Mouse (Mus musculus): Measurements from ENCODE around the gene Mettl13. TPM values are rescaled to one million over a fixed set of nuclear protein-coding genes. Genes with fewer than 3 reads are reported as not detected.
A peak's percentile ranks its signal among the peaks of the same experiment; 100 is the strongest.

The Mettl13 gene
- 12.1 and 12.3 TPM in 2 replicates for polyA plus RNA-seq (2014; fragmentation: Nextera tagmentation; extraction: Ambion mirVana)

DNA sequence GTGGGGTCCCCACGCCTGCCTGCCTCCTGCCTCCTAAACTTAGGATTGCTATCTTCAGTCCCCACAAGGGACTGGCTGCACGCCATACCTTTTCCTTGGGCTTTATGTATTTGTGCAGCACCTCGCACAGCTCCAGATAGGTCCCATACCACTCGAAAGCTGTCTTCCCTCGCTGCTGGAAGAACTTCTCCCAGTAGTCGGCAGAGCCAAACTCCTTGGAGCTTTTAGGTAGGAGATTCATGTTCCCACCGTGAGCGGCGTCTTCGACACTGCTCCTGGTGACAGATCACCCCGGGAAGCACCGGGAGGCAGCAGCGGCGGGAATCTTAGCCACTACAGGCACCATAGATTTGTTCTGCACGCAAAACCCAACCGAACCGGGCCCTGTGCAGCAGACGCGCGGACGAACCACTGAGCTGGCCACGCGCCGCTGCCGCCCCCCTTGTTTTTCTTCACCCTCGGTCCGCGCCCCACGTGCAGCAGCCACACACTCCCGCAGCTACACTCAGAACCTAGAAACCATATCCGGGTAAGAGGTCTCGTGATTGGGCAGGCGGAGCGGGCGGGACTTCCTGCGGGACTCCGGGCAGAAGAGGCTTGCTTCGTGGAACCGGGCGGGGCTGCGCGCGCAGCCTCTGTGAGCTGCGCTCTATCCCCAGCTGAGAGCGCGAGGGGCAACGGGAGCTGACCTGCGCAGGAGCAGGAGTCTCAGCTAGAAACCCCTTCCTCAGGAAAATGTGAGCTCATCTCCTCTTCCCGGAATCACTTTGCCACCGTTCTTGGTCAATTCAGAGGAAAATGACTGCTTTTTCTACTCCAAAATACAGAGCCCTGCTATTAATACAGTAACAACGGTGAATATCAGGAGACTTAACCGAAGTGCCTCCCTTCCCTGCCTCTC, at the start of gene Mettl13:
Mettl13 (minus strand) TSS at position 536 of the 901 bp plus-strand sequence.
- Histone ChIP-seq H3K4me1 (replicated peaks; ENCODE audit: control insufficient read depth, insufficient read depth, low read length) (peaks cover 4% of the 10 kb centered on the region; the same call in 1 of the 2 replicates), H3K4me2 (replicated peaks; ENCODE audit: low read depth, low read length) (peak within 1 kb of the TSS; percentile 71), H3K27me3 (ENCODE audit: control insufficient read depth, insufficient read depth, low read length) (no peaks in the 10 kb centered on the region), H3K9me3 (ENCODE audit: control insufficient read depth, low read length) (no peaks in the 10 kb centered on the region), H3K36me3 (ENCODE audit: control insufficient read depth, insufficient read depth, low read length) (0 out of 2 replicates have a peak, but pooled peaks cover 2% of the 10 kb centered on the region), H3K27ac (ENCODE audit: low read depth, low read length) (peak within 1 kb of the TSS; percentile 67; the same call in 1 of the 2 replicates), H3K4me3 (ENCODE audit: low read depth, low read length) (peak within 1 kb of the TSS; percentile 44), H3K9ac (ENCODE audit: low read depth, low read length) (peak within 1 kb of the TSS; percentile 54)
- under 1% methylated on average over 52 of the region's 52 CpGs for WGBS
- DNase-seq (ENCODE audit: low spot score) = peak; percentile 99
- ATAC-seq (ENCODE audit: low FRiP score) = peak; percentile 99

DNA sequence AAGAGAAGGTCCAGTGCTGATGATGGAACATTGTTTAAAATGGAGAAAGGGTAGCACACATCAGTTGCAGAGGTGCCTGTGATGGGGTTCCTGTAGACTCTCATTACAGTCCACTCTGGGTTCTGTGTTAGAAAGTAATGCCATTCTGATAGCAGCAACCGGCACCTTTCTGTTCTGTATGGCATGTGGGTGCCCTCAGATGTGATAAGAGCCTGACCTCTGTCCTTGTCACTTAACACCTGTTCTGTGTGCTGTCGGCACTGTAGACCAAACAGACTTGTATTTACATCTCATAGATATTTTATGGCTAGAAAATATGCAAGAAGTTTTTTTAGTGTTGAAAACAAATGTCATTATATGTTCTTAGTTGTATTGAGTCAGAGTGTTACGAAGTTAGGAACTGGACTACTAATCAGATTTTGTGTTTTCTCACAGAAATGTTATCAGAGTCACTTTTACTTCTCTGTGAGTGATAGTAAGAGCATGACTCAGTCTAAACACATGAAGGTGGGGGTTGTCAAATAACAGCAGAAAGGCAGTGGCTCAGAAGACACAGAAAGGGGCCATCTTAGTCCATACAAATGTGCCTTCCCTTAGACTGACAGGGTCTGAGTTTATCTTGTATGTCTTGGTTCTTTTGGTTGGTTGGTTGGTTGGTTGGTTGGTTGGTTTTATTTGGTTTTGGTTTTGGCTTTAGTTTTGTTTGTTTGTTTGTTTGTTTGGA, 49.2 kb upstream of the Mettl13 start:
- Histone ChIP-seq H3K9ac (ENCODE audit: low read depth, low read length) (no peak overlapping the region), H3K9me3 (ENCODE audit: control insufficient read depth, low read length) (no peaks in the 10 kb centered on the region), H3K4me2 (replicated peaks; ENCODE audit: low read depth, low read length) (no peak overlapping the region), H3K27me3 (ENCODE audit: control insufficient read depth, insufficient read depth, low read length) (no peaks in the 10 kb centered on the region), H3K36me3 (ENCODE audit: control insufficient read depth, insufficient read depth, low read length) (no peaks in the 10 kb centered on the region), H3K4me1 (replicated peaks; ENCODE audit: control insufficient read depth, insufficient read depth, low read length) (no peaks in the 10 kb centered on the region), H3K27ac (ENCODE audit: low read depth, low read length) (no peak overlapping the region), H3K4me3 (ENCODE audit: low read depth, low read length) (no peak overlapping the region)
- no peak for DNase-seq (ENCODE audit: low spot score)
- WGBS = 83% methylated on average over 3 of the region's 3 CpGs
- no peak for ATAC-seq (ENCODE audit: low FRiP score)

DNA sequence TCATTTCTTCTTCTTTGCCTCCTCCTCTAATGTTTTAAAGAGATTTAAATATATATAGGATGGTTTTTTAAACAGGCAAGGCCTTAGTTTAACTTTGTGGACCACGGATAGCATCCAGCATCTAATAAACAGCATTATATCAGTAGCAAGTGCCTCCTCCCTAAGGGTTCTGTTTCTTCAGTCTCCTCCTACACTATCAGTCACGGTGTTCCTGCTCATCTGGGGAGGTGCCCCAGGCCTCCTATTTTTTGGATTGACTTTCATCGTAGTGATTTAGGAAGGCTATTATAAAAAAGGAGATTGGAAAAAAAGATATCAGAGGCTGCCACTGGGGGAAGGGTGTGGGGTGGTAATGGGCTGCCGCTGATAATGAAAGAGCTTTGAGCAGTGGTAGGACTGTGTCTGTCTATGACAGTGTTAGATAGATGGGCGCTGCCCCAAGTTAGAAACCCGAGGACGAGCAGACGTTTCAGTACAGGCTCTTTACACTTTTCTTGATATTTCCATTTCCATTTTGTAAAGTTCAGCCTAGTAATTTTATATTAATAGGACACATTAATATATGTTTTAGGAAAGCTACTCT, 42.2 kb upstream of the Mettl13 start:
- ATAC-seq (ENCODE audit: low FRiP score) (peak; percentile 77), DNase-seq (ENCODE audit: low spot score) (no peak)
- H3K9me3 ChIP-seq (ENCODE audit: control insufficient read depth, low read length) = no peaks in the 10 kb centered on the region
- WGBS = 69% methylated on average over 8 of the region's 8 CpGs
- no peaks in the 10 kb centered on the region for H3K27me3 ChIP-seq (ENCODE audit: control insufficient read depth, insufficient read depth, low read length)
- H3K4me1 ChIP-seq (replicated peaks; ENCODE audit: control insufficient read depth, insufficient read depth, low read length) = no peaks in the 10 kb centered on the region
- H3K9ac ChIP-seq (ENCODE audit: low read depth, low read length) = no peak overlapping the region
- H3K27ac ChIP-seq (ENCODE audit: low read depth, low read length) = no peak overlapping the region
- H3K4me3 ChIP-seq (ENCODE audit: low read depth, low read length) = no peak overlapping the region
- H3K4me2 ChIP-seq (replicated peaks; ENCODE audit: low read depth, low read length) = no peak overlapping the region
- no peaks in the 10 kb centered on the region for H3K36me3 ChIP-seq (ENCODE audit: control insufficient read depth, insufficient read depth, low read length)

DNA sequence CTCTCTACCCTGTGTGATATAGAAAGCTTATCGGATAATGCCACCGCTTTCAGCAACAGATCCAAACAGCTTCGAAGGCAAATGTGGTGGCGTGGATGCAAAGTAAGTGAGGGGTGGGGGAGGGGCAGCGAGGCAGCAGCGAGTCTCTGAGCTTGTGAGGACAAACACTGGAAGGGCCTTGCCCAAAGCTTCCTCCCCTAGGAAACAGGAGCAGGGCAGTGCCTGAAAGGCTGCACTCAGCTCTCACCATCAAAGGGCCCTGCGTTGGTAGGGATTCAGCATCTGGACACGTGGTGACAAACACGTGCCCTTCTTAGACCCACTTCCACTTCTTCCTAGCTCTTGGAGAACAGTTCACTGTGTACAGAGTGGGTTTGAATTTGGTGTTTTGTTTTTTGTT, 41.1 kb upstream of the Mettl13 start:
- peak; percentile 87 for ATAC-seq (ENCODE audit: low FRiP score)
- no peak overlapping the region for H3K27ac ChIP-seq (ENCODE audit: low read depth, low read length)
- 7% methylated on average over 9 of the region's 9 CpGs for WGBS
- no peak overlapping the region for H3K9ac ChIP-seq (ENCODE audit: low read depth, low read length)
- H3K4me2 ChIP-seq (replicated peaks; ENCODE audit: low read depth, low read length) = no peak overlapping the region
- peak; percentile 74 for DNase-seq (ENCODE audit: low spot score)
- no peaks in the 10 kb centered on the region for H3K36me3 ChIP-seq (ENCODE audit: control insufficient read depth, insufficient read depth, low read length)
- no peaks in the 10 kb centered on the region for H3K4me1 ChIP-seq (replicated peaks; ENCODE audit: control insufficient read depth, insufficient read depth, low read length)
- no peaks in the 10 kb centered on the region for H3K27me3 ChIP-seq (ENCODE audit: control insufficient read depth, insufficient read depth, low read length)
- no peak overlapping the region for H3K4me3 ChIP-seq (ENCODE audit: low read depth, low read length)
- H3K9me3 ChIP-seq (ENCODE audit: control insufficient read depth, low read length) = no peaks in the 10 kb centered on the region

DNA sequence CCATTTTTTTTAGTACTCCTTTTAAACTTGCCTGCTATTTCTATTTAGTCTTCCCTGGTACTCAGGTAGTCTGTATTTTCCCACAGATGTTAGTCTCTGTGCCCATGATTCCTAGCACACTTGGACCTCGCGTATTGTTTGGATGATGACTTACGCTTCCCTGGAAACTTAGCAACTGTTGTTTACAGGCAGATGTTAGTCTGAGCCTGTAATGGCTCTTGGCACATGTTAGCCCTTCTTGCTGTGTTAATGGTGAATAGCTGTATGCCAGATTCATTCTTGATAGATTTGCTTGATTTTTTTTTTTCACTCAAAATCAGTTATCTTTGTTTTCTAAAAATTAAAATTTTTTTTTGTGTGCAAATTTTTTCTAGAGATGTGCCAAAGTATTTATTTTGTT, 40.3 kb upstream of the Mettl13 start:
- Histone ChIP-seq H3K4me1 (replicated peaks; ENCODE audit: control insufficient read depth, insufficient read depth, low read length) (no peaks in the 10 kb centered on the region), H3K9ac (ENCODE audit: low read depth, low read length) (no peak overlapping the region), H3K27me3 (ENCODE audit: control insufficient read depth, insufficient read depth, low read length) (no peaks in the 10 kb centered on the region), H3K4me3 (ENCODE audit: low read depth, low read length) (no peak overlapping the region), H3K36me3 (ENCODE audit: control insufficient read depth, insufficient read depth, low read length) (no peaks in the 10 kb centered on the region), H3K4me2 (replicated peaks; ENCODE audit: low read depth, low read length) (no peak overlapping the region), H3K27ac (ENCODE audit: low read depth, low read length) (no peak overlapping the region), H3K9me3 (ENCODE audit: control insufficient read depth, low read length) (no peaks in the 10 kb centered on the region)
- no peak for DNase-seq (ENCODE audit: low spot score)
- ATAC-seq (ENCODE audit: low FRiP score) = no peak
- 92% methylated on average over 3 of the region's 3 CpGs for WGBS

DNA sequence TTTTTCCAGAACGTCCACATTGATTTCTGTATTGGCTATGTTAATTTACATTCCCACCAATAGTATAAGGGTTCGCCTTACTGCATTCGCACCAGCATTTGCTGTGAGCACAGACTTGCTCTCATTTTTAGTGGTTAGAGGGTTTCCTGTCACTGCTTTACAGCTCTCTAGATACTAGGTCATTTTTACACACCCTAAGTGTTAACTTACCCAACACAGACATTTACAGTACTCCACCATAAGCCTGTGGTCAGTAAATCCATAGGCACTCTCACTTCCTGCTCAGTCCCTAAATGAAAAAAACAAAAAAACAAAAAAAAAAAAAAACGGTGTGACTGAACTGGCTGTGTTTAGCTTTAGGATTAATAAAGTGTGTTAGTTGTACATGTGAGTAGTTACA, 37.9 kb upstream of the Mettl13 start:
- Histone ChIP-seq H3K27ac (ENCODE audit: low read depth, low read length) (no peak overlapping the region), H3K9ac (ENCODE audit: low read depth, low read length) (no peak overlapping the region), H3K4me3 (ENCODE audit: low read depth, low read length) (no peak overlapping the region), H3K9me3 (ENCODE audit: control insufficient read depth, low read length) (no peaks in the 10 kb centered on the region), H3K4me2 (replicated peaks; ENCODE audit: low read depth, low read length) (no peak overlapping the region), H3K36me3 (ENCODE audit: control insufficient read depth, insufficient read depth, low read length) (no peaks in the 10 kb centered on the region), H3K27me3 (ENCODE audit: control insufficient read depth, insufficient read depth, low read length) (no peaks in the 10 kb centered on the region), H3K4me1 (replicated peaks; ENCODE audit: control insufficient read depth, insufficient read depth, low read length) (no peaks in the 10 kb centered on the region)
- no peak for DNase-seq (ENCODE audit: low spot score)
- ATAC-seq (ENCODE audit: low FRiP score) = no peak
- WGBS = 86% methylated on average over 4 of the region's 4 CpGs

DNA sequence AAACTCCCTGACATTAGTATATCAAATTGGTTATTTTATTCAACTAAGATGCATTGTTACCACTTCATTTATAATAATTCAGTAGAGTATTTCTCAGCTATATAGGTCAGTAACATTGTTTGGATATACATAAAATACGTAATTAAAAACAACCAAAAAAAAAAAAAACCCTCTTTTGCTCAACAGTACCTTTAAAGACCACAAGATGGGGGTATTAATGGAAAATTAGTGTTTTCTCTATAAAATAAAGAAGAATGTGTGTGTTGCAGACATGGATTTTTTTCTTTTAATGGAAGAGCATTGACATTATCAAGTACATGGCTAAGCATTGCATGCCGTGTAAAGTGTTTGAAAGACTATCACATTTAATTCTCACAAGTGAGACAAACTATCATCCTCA, 34.5 kb upstream of the Mettl13 start:
- no peak overlapping the region for H3K27ac ChIP-seq (ENCODE audit: low read depth, low read length)
- ATAC-seq (ENCODE audit: low FRiP score) = no peak

DNA sequence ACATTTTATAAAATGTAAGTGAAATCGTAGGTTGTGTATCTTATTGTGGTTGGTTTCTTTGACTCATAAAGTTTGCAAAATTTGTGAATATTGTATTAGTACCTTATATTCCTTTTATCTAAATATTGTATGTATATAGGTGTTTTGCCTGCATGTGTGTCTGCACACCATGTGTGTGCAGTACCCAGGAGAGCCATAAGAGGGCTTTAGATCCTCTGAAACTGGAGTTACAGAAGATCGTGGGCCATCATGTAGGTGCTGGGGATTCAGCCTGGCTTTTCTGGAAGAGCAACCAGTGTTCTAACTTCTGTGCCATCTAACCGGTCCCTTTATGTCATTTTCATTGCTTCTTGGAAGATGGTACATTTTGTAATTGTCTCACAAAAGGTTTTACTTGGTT, 26.7 kb upstream of the Mettl13 start:
- no peak overlapping the region for H3K9ac ChIP-seq (ENCODE audit: low read depth, low read length)
- no peaks in the 10 kb centered on the region for H3K9me3 ChIP-seq (ENCODE audit: control insufficient read depth, low read length)
- no peak overlapping the region for H3K4me3 ChIP-seq (ENCODE audit: low read depth, low read length)
- no peak overlapping the region for H3K4me2 ChIP-seq (replicated peaks; ENCODE audit: low read depth, low read length)
- WGBS = 99% methylated on average over 3 of the region's 3 CpGs
- H3K27ac ChIP-seq (ENCODE audit: low read depth, low read length) = no peak overlapping the region
- DNase-seq (ENCODE audit: low spot score) = no peak
- H3K36me3 ChIP-seq (ENCODE audit: control insufficient read depth, insufficient read depth, low read length) = 0 out of 2 replicates have a peak, but pooled peaks cover 3% of the 10 kb centered on the region
- H3K27me3 ChIP-seq (ENCODE audit: control insufficient read depth, insufficient read depth, low read length) = no peaks in the 10 kb centered on the region
- H3K4me1 ChIP-seq (replicated peaks; ENCODE audit: control insufficient read depth, insufficient read depth, low read length) = no peaks in the 10 kb centered on the region
- ATAC-seq (ENCODE audit: low FRiP score) = no peak

More for the DNA sequence above, 34.5 kb upstream of the Mettl13 start:
- H3K4me1 ChIP-seq (replicated peaks; ENCODE audit: control insufficient read depth, insufficient read depth, low read length) = no peaks in the 10 kb centered on the region
- H3K4me3 ChIP-seq (ENCODE audit: low read depth, low read length) = no peak overlapping the region
- no peak overlapping the region for H3K4me2 ChIP-seq (replicated peaks; ENCODE audit: low read depth, low read length)
- no peaks in the 10 kb centered on the region for H3K9me3 ChIP-seq (ENCODE audit: control insufficient read depth, low read length)
- no peak overlapping the region for H3K9ac ChIP-seq (ENCODE audit: low read depth, low read length)
- 0 out of 2 replicates have a peak, but pooled peaks cover 3% of the 10 kb centered on the region for H3K36me3 ChIP-seq (ENCODE audit: control insufficient read depth, insufficient read depth, low read length)
- no peaks in the 10 kb centered on the region for H3K27me3 ChIP-seq (ENCODE audit: control insufficient read depth, insufficient read depth, low read length)
- no peak for DNase-seq (ENCODE audit: low spot score)
- 93% methylated on average over 2 of the region's 2 CpGs for whole genome bisulfite sequencing
